Mouse (Mus musculus): ENCODE measurements at regions not wholly inside any gene's neighbourhood (a gene's known extent, or its start where the extent isn't known, plus 50 kb on each side); places are given as distances from the start of the nearest gene placed in this dataset.

DNA sequence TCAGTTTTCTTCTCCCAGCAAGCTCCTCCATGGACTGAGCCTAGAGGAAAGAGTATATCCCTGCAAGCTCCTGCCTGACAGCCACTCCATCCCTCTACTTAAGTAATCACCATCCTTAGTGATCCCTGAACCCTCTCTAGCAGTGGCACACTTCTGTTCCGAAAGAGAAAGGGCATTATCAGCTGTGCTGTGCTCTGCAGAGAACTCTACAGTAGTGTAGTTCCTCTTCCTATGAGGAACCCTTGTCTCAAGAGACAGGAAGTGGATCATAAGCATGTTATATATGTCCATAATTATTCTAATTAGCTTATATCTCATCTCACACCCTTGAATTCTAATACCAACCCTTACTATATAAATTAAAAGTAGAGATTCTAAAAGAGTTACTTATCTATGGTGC lies 259.2 kb upstream of the Thbs1 start:
- no peak for ATAC-seq

DNA sequence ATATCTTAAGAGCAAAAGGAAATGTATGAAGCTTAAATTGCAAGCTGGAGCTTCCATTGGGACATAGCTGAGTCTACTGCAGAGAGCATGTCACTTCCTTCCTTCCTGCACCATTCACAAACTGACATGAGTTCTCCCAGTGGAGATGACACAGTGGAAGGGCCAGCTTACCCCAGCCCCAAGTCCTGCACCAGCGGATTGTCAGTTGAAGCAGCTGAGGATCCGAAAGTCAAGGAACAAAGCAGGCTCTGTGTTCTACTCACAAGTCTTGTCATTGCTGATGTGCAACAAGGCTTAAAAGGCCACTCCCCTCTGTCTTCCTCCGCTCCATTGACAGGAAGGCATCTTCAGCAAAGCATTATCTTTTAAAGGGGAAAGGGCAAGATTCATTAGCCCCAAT lies 249.4 kb upstream of the Thbs1 start:
- in situ Hi-C loops (cut with MboI; ENCODE audit: low pct_unique_long_range_greater_than_20kb): no loop called here
- H3K27me3 ChIP-seq: no peaks in the 10 kb centered on the region
- ChIA-PET CTCF (no interaction called here), POLR2A (no interaction called here)
- ATAC-seq: no peak
- no peak for DNase-seq (ENCODE audit: low read depth, low spot score)
- TF ChIP-seq CTCF (IDR thresholded peaks at IDR 0.05): no peak

More for the DNA sequence above, 259.2 kb upstream of the Thbs1 start:
- in situ Hi-C loops (cut with MboI; ENCODE audit: low pct_unique_long_range_greater_than_20kb): no loop called here
- no peak for DNase-seq (ENCODE audit: low read depth, low spot score)
- POLR2A ChIA-PET: no interaction called here
- H3K27me3 ChIP-seq: no peaks in the 10 kb centered on the region
- no peak for TF ChIP-seq CTCF (IDR thresholded peaks at IDR 0.05)
- CTCF ChIA-PET: no interaction called here

DNA sequence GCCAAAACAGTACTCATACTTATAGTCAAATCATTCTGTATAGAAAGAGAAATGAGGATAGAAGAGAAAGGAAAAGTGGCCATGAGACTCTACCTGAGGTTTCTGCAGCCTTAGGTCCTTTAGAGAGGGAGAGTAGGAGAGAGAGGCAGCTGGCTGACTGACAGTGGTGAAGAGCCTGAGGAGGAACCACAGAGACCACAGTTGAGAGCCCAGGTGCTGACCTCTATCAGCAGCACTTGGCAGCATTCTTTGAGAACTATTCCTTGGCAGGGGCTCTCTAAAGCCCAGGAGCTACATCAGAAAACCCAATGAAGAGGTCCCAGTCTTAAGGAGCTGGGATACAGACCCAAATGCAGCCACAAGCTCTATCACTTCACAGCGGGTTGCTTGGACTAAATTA lies 246.6 kb upstream of the Thbs1 start:
- H3K27me3 ChIP-seq: no peaks in the 10 kb centered on the region
- POLR2A ChIA-PET: no interaction called here
- ATAC-seq: no peak
- CTCF ChIA-PET: no interaction called here
- no peak for TF ChIP-seq CTCF (IDR thresholded peaks at IDR 0.05)
- no peak for DNase-seq (ENCODE audit: low read depth, low spot score)
- in situ Hi-C loops (cut with MboI; ENCODE audit: low pct_unique_long_range_greater_than_20kb): no loop called here

DNA sequence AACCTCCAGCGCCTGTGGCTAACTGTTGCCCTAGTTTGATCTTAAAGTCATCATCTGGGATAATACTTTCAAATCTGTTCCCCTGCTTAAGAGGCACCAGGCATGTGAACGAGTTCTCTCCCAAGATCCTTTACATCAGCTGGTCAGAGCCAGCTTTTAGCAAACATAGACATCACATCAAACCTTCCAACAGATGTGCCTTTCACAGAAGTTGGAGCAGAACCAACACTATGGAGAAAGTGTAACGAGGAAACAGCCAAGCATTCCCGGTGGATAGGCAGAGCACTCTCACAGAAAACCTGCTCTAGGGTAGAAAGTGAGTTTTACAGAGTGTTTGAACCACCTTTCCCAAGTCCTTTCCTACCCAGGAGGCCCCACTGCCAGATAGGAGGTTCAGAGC lies 244.7 kb upstream of the Thbs1 start:
- in situ Hi-C loops (cut with MboI; ENCODE audit: low pct_unique_long_range_greater_than_20kb): no loop called here
- POLR2A ChIA-PET: no interaction called here
- ATAC-seq (no peak), DNase-seq (ENCODE audit: low read depth, low spot score) (no peak)
- no peak for TF ChIP-seq CTCF (IDR thresholded peaks at IDR 0.05)
- CTCF ChIA-PET: interaction anchor here (0.9 kb wide), 1 partner anchor 8 kb away, joined by 3 read pairs; no protein-coding TSS in a partner anchor
- H3K27me3 ChIP-seq: no peaks in the 10 kb centered on the region

DNA sequence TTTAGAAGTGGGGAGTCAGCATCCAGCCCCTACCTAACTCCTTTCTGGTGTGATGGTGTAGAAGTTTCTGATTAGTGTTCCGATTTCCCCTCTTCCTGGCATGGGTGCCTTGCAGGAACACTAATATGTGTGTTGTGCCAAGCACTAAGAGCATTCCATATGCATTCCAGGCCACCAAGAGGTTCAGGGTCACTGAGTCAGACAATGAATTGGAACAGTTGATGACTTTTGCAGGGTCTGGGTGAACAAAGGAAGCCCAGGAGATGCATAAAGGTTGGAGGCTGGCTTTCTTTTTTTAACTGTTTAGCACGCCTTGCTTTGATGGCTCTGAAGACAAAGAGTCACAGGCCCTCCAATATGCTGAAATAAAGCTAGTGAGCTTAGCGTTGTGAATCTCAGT lies 244.3 kb upstream of the Thbs1 start:
- no peak for TF ChIP-seq CTCF (IDR thresholded peaks at IDR 0.05)
- ChIA-PET POLR2A (no interaction called here), CTCF (no interaction called here)
- ATAC-seq: no peak
- in situ Hi-C loops (cut with MboI; ENCODE audit: low pct_unique_long_range_greater_than_20kb): no loop called here
- peak; percentile 41 for DNase-seq (ENCODE audit: low read depth, low spot score)
- no peaks in the 10 kb centered on the region for H3K27me3 ChIP-seq

DNA sequence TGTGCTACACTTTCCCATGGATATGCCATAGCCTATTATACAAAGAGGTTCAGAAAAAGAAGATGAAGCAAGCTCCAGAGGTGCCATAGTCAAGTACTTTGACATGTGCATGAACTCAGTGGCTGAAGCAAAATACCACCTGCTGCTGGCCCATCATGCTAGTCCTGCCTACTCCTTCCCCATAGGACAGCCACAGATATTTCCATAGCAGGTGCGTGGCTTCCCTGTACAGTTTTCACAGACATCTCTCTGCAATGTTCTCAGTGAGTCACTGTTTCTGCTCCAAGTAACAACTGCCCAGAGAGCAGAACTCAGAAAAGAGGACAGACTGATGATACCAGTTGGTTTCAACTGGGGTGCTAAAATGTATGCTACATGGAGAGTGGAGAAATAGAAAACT lies 242.8 kb upstream of the Thbs1 start:
- ATAC-seq (no peak), DNase-seq (ENCODE audit: low read depth, low spot score) (no peak)
- H3K27me3 ChIP-seq: no peaks in the 10 kb centered on the region
- in situ Hi-C loops (cut with MboI; ENCODE audit: low pct_unique_long_range_greater_than_20kb): no loop called here
- TF ChIP-seq CTCF (IDR thresholded peaks at IDR 0.05): no peak
- POLR2A ChIA-PET: no interaction called here
- CTCF ChIA-PET: interaction anchor here (1.3 kb wide), 1 partner anchor 11 kb away, joined by 4 read pairs; no protein-coding TSS in a partner anchor

DNA sequence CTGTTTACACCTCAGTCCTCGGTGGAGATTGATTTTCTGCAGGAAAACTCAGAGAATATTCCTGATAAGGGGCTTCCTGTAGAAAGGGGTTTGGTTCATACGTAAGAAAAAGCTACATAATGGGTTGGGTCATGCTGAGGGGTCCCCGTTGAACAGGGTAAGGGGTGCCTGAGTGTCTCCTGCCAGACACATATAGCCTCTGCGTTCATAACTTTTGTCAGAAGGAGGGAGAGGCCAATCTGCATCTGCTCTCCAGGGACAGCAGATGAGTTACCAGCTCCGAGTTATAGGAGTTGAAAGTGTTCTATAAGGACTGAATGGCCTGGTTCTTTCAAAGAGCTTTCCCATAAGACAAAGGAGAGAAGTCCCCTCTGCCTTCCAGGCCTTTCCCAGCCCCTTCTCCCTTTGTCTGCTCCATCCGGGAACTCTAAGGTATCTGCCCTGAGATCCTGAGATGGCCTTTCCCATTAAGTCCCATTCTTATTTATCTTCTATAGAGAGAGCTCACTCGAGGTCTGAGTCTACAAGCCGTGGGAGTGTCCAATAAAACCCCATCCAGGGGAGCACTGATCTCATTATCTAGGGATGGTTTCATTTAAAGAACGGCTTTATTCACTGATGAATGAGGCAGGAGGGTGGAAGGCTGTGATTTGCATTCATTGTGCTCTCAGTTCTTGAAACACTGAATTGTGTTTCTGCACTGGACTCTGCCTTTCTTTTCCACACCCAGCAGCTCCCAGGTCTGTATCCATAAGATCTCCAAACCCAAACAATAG lies 240.0 kb upstream of the Thbs1 start:
- ATAC-seq: no peak
- no peaks in the 10 kb centered on the region for H3K27me3 ChIP-seq
- no peak for TF ChIP-seq CTCF (IDR thresholded peaks at IDR 0.05)
- in situ Hi-C loops (cut with MboI; ENCODE audit: low pct_unique_long_range_greater_than_20kb): no loop called here
- CTCF ChIA-PET: no interaction called here
- no peak for DNase-seq (ENCODE audit: low read depth, low spot score)
- POLR2A ChIA-PET: no interaction called here

DNA sequence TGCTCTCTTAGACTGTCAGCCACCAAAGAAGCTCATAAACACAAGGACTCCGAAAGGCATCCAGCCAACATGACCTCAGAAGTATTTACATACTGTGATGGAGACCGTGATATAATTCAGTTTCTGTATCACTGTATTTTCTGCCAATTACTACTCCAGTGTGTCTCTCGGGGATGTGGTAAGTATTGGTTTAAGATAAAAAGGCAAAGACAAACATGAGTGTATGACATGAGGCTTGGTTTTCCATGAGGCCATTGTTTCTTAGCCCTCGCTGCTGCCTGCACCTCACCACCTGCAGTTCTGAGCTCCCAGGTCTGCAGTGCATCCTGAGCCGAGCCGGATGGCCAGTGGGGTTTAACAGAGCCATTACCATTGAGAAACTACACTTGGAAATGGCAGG lies 233.9 kb upstream of the Thbs1 start:
- DNase-seq (ENCODE audit: low read depth, low spot score) (no peak), ATAC-seq (no peak)
- CTCF ChIA-PET: no interaction called here
- TF ChIP-seq CTCF (IDR thresholded peaks at IDR 0.05): no peak
- in situ Hi-C loops (cut with MboI; ENCODE audit: low pct_unique_long_range_greater_than_20kb): no loop called here
- POLR2A ChIA-PET: no interaction called here
- no peaks in the 10 kb centered on the region for H3K27me3 ChIP-seq

DNA sequence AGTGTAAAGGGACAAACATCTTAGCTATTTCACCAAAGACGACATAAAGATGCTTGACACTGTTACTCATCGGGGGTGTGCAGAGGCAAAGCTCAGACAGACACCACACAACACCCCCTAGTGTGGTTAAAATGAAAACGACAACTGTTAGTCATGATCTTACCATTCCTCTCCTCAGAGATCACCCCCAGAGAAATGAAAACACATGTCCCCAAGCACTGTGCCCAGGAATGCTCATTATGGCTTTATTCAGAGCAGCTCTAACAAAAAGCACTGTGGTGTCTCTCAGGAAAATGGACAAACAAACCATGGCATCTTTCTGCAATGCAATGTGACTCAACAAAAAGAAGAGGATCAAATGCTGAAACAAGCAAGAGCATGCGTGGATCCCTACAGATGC lies 229.5 kb upstream of the Thbs1 start:
- CTCF ChIA-PET: interaction anchor here (0.6 to 1.4 kb wide), 3 partner anchors 21 to 268 kb away, joined by 3 to 4 read pairs (median 3); no protein-coding TSS in a partner anchor
- TF ChIP-seq CTCF (IDR thresholded peaks at IDR 0.05): peak; percentile 53
- ATAC-seq (no peak), DNase-seq (ENCODE audit: low read depth, low spot score) (peak; percentile 56)
- in situ Hi-C loops (cut with MboI; ENCODE audit: low pct_unique_long_range_greater_than_20kb): loop anchor here (5.0 to 10.0 kb wide), 2 partner anchors 215 to 337 kb away; no protein-coding TSS in a partner anchor
- no peaks in the 10 kb centered on the region for H3K27me3 ChIP-seq
- POLR2A ChIA-PET: no interaction called here

DNA sequence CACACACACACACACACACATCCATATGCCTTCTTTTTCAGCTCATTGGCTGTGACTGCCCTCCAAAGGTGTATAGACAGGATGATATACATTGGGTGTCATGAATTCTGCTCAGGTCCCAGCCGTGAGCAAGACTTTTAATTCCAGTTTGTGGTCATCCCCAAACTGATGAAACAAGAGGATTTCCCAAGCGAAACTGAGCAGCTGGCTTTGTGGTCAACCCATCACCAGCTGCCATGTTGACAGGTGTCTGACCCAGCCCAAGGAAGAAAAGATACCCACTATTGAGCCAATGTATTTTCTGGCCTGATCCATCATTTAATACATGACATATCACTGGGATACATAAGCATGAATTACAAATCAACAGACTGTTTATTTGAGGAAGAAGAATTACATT lies 228.8 kb upstream of the Thbs1 start:
- H3K27me3 ChIP-seq: no peaks in the 10 kb centered on the region
- TF ChIP-seq CTCF (IDR thresholded peaks at IDR 0.05): no peak
- ChIA-PET POLR2A (no interaction called here), CTCF (interaction anchor here (1.2 to 1.4 kb wide), 2 partner anchors 13 to 20 kb away, joined by 3 to 4 read pairs; no protein-coding TSS in a partner anchor)
- in situ Hi-C loops (cut with MboI; ENCODE audit: low pct_unique_long_range_greater_than_20kb): loop anchor here (5.0 to 10.0 kb wide), 2 partner anchors 216 to 338 kb away; no protein-coding TSS in a partner anchor
- DNase-seq (ENCODE audit: low read depth, low spot score): no peak
- ATAC-seq: no peak

DNA sequence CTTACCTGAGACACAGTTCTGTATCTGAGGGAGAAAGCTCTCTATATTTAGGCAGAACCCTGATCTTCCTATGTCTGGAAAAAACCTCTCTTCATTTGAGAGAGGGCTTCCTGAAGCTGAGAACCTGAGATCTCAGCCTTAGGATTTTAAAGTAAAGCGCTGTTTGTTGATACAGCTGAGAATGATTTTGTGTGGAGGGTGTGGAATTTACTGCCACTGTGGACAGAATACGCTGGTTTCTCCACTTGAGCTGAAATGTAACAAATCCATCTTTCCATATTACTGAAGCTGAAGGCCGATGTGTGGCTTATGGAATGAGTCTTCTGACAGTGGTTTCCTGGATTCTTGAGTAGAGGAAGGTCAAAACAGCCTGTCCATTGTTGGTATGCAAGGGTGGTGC lies 225.2 kb upstream of the Thbs1 start:
- no peaks in the 10 kb centered on the region for H3K27me3 ChIP-seq
- CTCF ChIA-PET: interaction anchor here (1.4 to 2.2 kb wide), 3 partner anchors 10 to 432 kb away, joined by 3 to 14 read pairs (median 3); no protein-coding TSS in a partner anchor
- TF ChIP-seq CTCF (IDR thresholded peaks at IDR 0.05): no peak
- DNase-seq (ENCODE audit: low read depth, low spot score) (no peak), ATAC-seq (no peak)
- POLR2A ChIA-PET: no interaction called here
- in situ Hi-C loops (cut with MboI; ENCODE audit: low pct_unique_long_range_greater_than_20kb): loop anchor here (10.0 kb wide), 1 partner anchor 342 kb away; no protein-coding TSS in a partner anchor
